Mouse (Mus musculus): Measurements from ENCODE around the gene Cks1b. TPM values are rescaled to one million over a fixed set of nuclear protein-coding genes. Genes with fewer than 3 reads are reported as not detected.

Gene Cks1b
- polyA plus RNA-seq, 1 experiment from 2014 or later, result 380 TPM

GRCm38 (mm10) chr3:89379388-89380131 lies 38.6 kb downstream of the Cks1b start:
- H3K9me3 ChIP-seq (ENCODE audit: control insufficient read depth, low read length), result no peaks in the 10 kb centered on the region
- H3K4me3 ChIP-seq (ENCODE audit: low read depth, low read length), result no peak overlapping the region
- 0 out of 2 replicates have a peak, but pooled peaks cover 5% of the 10 kb centered on the region for H3K36me3 ChIP-seq (ENCODE audit: control insufficient read depth, insufficient read depth, low read length)
- H3K27ac ChIP-seq (replicated peaks; ENCODE audit: low read depth, low read length), result no peak overlapping the region
- H3K27me3 ChIP-seq (replicated peaks; ENCODE audit: control insufficient read depth, insufficient read depth, low read length), result no peaks in the 10 kb centered on the region
- WGBS, result 84% methylated on average over 30 of the region's 31 CpGs
- ATAC-seq (ENCODE audit: low read depth), result no peak
- no peak for DNase-seq (ENCODE audit: low spot score)
- peak overlapping the region; percentile 66; the same call in 1 of the 2 replicates for H3K9ac ChIP-seq (ENCODE audit: low read depth, low read length)
- H3K4me2 ChIP-seq (ENCODE audit: low read depth, low read length), result peak overlapping the region; percentile 60; the same call in 1 of the 2 replicates
- H3K4me1 ChIP-seq (ENCODE audit: control insufficient read depth, insufficient read depth, low read length), result no peaks in the 10 kb centered on the region

- H3K27me3 ChIP-seq (replicated peaks; ENCODE audit: control insufficient read depth, insufficient read depth, low read length), result no peaks in the 10 kb centered on the region
- H3K9ac ChIP-seq (ENCODE audit: low read depth, low read length), result peak overlapping the region; percentile 66
- H3K4me1 ChIP-seq (ENCODE audit: control insufficient read depth, insufficient read depth, low read length), result no peaks in the 10 kb centered on the region
- ATAC-seq (ENCODE audit: low read depth), result peak; percentile 89
- WGBS, result 2% methylated on average over 13 of the region's 29 CpGs
- peak overlapping the region; percentile 45 for H3K4me3 ChIP-seq (ENCODE audit: low read depth, low read length)
- peak overlapping the region; percentile 45 for H3K27ac ChIP-seq (replicated peaks; ENCODE audit: low read depth, low read length)
- no peaks in the 10 kb centered on the region for H3K9me3 ChIP-seq (ENCODE audit: control insufficient read depth, low read length)
- H3K36me3 ChIP-seq (ENCODE audit: control insufficient read depth, insufficient read depth, low read length), result 0 out of 2 replicates have a peak, but pooled peaks cover 5% of the 10 kb centered on the region
- peak; percentile 88 for DNase-seq (ENCODE audit: low spot score)
- H3K4me2 ChIP-seq (ENCODE audit: low read depth, low read length), result peak overlapping the region; percentile 60
These were observed 39.7 kb downstream of the Cks1b start for GRCm38 (mm10) chr3:89378394-89379067.

GRCm38 (mm10) chr3:89377831-89378230 lies 40.4 kb downstream of the Cks1b start:
- H3K36me3 ChIP-seq (ENCODE audit: control insufficient read depth, insufficient read depth, low read length), result 0 out of 2 replicates have a peak, but pooled peaks cover 5% of the 10 kb centered on the region
- ATAC-seq (ENCODE audit: low read depth), result peak; percentile 1; the same call in 1 of the 2 replicates
- H3K9me3 ChIP-seq (ENCODE audit: control insufficient read depth, low read length), result no peaks in the 10 kb centered on the region
- H3K4me1 ChIP-seq (ENCODE audit: control insufficient read depth, insufficient read depth, low read length), result no peaks in the 10 kb centered on the region
- WGBS, result 74% methylated on average over 4 of the region's 4 CpGs
- no peak overlapping the region for H3K27ac ChIP-seq (replicated peaks; ENCODE audit: low read depth, low read length)
- no peak overlapping the region for H3K4me3 ChIP-seq (ENCODE audit: low read depth, low read length)
- H3K27me3 ChIP-seq (replicated peaks; ENCODE audit: control insufficient read depth, insufficient read depth, low read length), result no peaks in the 10 kb centered on the region
- H3K4me2 ChIP-seq (ENCODE audit: low read depth, low read length), result peak overlapping the region; percentile 60
- no peak for DNase-seq (ENCODE audit: low spot score)
- peak overlapping the region; percentile 66; the same call in 1 of the 2 replicates for H3K9ac ChIP-seq (ENCODE audit: low read depth, low read length)

- H3K9ac ChIP-seq (ENCODE audit: low read depth, low read length), result no peak overlapping the region
- WGBS, result 41% methylated on average over 5 of the region's 5 CpGs
- no peak overlapping the region for H3K27ac ChIP-seq (replicated peaks; ENCODE audit: low read depth, low read length)
- H3K4me3 ChIP-seq (ENCODE audit: low read depth, low read length), result no peak overlapping the region
- no peaks in the 10 kb centered on the region for H3K4me1 ChIP-seq (ENCODE audit: control insufficient read depth, insufficient read depth, low read length)
- H3K36me3 ChIP-seq (ENCODE audit: control insufficient read depth, insufficient read depth, low read length), result no peaks in the 10 kb centered on the region
- H3K27me3 ChIP-seq (replicated peaks; ENCODE audit: control insufficient read depth, insufficient read depth, low read length), result no peaks in the 10 kb centered on the region
- no peak for ATAC-seq (ENCODE audit: low read depth)
- H3K9me3 ChIP-seq (ENCODE audit: control insufficient read depth, low read length), result no peaks in the 10 kb centered on the region
- no peak for DNase-seq (ENCODE audit: low spot score)
- H3K4me2 ChIP-seq (ENCODE audit: low read depth, low read length), result no peak overlapping the region
These were observed 44.5 kb downstream of the Cks1b start for GRCm38 (mm10) chr3:89373581-89374231.

- ATAC-seq (ENCODE audit: low read depth) (no peak), DNase-seq (ENCODE audit: low spot score) (no peak)
- 60% methylated on average over 11 of the region's 11 CpGs for WGBS
- Histone ChIP-seq H3K36me3 (ENCODE audit: control insufficient read depth, insufficient read depth, low read length) (no peaks in the 10 kb centered on the region), H3K4me2 (ENCODE audit: low read depth, low read length) (no peak overlapping the region), H3K27ac (replicated peaks; ENCODE audit: low read depth, low read length) (no peak overlapping the region), H3K9ac (ENCODE audit: low read depth, low read length) (no peak overlapping the region), H3K4me3 (ENCODE audit: low read depth, low read length) (no peak overlapping the region), H3K27me3 (replicated peaks; ENCODE audit: control insufficient read depth, insufficient read depth, low read length) (no peaks in the 10 kb centered on the region), H3K9me3 (ENCODE audit: control insufficient read depth, low read length) (no peaks in the 10 kb centered on the region), H3K4me1 (ENCODE audit: control insufficient read depth, insufficient read depth, low read length) (no peaks in the 10 kb centered on the region)
These were observed 50.8 kb downstream of the Cks1b start for GRCm38 (mm10) chr3:89367338-89367737.

GRCm38 (mm10) chr3:89365486-89366414 lies 52.4 kb downstream of the Cks1b start:
- DNase-seq (ENCODE audit: low spot score) (no peak), ATAC-seq (ENCODE audit: low read depth) (no peak)
- Histone ChIP-seq H3K9me3 (ENCODE audit: control insufficient read depth, low read length) (no peaks in the 10 kb centered on the region), H3K4me3 (ENCODE audit: low read depth, low read length) (no peak overlapping the region), H3K36me3 (ENCODE audit: control insufficient read depth, insufficient read depth, low read length) (no peaks in the 10 kb centered on the region), H3K27ac (replicated peaks; ENCODE audit: low read depth, low read length) (no peak overlapping the region), H3K4me1 (ENCODE audit: control insufficient read depth, insufficient read depth, low read length) (no peaks in the 10 kb centered on the region), H3K27me3 (replicated peaks; ENCODE audit: control insufficient read depth, insufficient read depth, low read length) (no peaks in the 10 kb centered on the region), H3K9ac (ENCODE audit: low read depth, low read length) (no peak overlapping the region), H3K4me2 (ENCODE audit: low read depth, low read length) (no peak overlapping the region)
- 69% methylated on average over 20 of the region's 20 CpGs for WGBS

Data from embryonic facial prominence, embryonic 14.5 days (tissue).